Mouse (Mus musculus): ENCODE results near the gene Vtcn1. TPM values are rescaled to one million over a fixed set of nuclear protein-coding genes. Genes with fewer than 3 reads are reported as not detected.
"Not testable (repeated sequence)": the region's sequence is repeated elsewhere in the genome, so short reads cannot be mapped to it uniquely, and the experiment has no call there.

The Vtcn1 gene
- polyA plus RNA-seq, 1 experiment from 2014 or later, result not detected

DNA sequence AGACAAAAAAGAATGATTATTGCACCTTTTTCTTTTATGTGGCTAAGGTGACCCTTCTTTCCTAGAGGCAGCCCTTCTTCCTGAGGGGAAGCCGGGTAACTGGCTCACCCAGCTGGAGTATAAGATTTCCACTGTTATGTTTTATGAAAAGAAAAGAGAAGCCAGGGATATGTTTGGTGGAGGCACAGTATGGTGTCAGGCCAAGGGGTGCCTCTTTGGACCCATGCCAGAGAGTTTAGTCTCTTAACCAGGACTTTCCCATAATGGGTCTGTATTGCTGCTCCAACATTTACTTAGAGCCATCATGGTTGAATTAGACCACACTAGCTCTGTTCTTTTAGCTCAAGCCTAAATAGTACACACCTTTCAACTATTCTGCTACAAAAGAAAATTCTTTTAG, 20.3 kb upstream of the Vtcn1 start:
- no peaks in the 10 kb centered on the region for H3K27me3 ChIP-seq (replicated peaks; ENCODE audit: control insufficient read depth, insufficient read depth, low read length)
- WGBS, result 64% methylated on average over 1 of the region's 1 CpGs
- H3K27ac ChIP-seq (ENCODE audit: low read depth, low read length), result no peak overlapping the region
- no peak overlapping the region for H3K9ac ChIP-seq (ENCODE audit: low read depth, low read length)
- peak overlapping the region; percentile 33 for H3K4me2 ChIP-seq (ENCODE audit: low read length)
- H3K4me3 ChIP-seq (ENCODE audit: low read length), result no peak overlapping the region
- H3K4me1 ChIP-seq (ENCODE audit: control insufficient read depth, insufficient read depth, low read depth, low read length), result peaks cover 3% of the 10 kb centered on the region; the same call in 1 of the 2 replicates
- H3K36me3 ChIP-seq (ENCODE audit: control insufficient read depth, insufficient read depth, low read length), result no peaks in the 10 kb centered on the region
- no peaks in the 10 kb centered on the region for H3K9me3 ChIP-seq (ENCODE audit: control insufficient read depth, low read length)
- no peak for ATAC-seq

DNA sequence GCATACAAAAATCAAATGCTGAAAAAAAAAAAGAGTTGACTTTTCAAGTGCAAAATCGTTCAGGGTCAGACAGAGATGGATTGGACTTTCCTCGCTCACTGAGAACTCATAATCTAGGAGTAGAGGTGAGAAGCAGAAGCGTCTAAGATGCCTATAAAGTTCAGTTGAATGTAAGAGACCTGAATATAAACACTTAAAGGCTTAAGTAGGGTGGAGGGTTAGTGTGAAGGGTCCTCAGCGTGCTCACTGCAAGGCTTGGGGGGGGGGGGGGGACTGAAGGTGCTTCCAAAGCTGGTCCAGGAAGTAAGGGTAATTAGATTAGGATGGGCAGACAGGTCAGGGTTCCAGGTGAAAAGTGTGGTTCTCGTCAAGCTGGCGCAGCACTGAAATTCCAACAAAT, 19.3 kb upstream of the Vtcn1 start:
- H3K4me2 ChIP-seq (ENCODE audit: low read length), result no peak overlapping the region
- ATAC-seq, result no peak
- 53% methylated on average over 6 of the region's 6 CpGs for WGBS
- no peak overlapping the region for H3K9ac ChIP-seq (ENCODE audit: low read depth, low read length)
- H3K27me3 ChIP-seq (replicated peaks; ENCODE audit: control insufficient read depth, insufficient read depth, low read length), result no peaks in the 10 kb centered on the region
- no peak overlapping the region for H3K4me3 ChIP-seq (ENCODE audit: low read length)
- H3K27ac ChIP-seq (ENCODE audit: low read depth, low read length), result no peak overlapping the region
- no peaks in the 10 kb centered on the region for H3K36me3 ChIP-seq (ENCODE audit: control insufficient read depth, insufficient read depth, low read length)
- H3K9me3 ChIP-seq (ENCODE audit: control insufficient read depth, low read length), result no peaks in the 10 kb centered on the region
- peaks cover 3% of the 10 kb centered on the region; the same call in 1 of the 2 replicates for H3K4me1 ChIP-seq (ENCODE audit: control insufficient read depth, insufficient read depth, low read depth, low read length)

DNA sequence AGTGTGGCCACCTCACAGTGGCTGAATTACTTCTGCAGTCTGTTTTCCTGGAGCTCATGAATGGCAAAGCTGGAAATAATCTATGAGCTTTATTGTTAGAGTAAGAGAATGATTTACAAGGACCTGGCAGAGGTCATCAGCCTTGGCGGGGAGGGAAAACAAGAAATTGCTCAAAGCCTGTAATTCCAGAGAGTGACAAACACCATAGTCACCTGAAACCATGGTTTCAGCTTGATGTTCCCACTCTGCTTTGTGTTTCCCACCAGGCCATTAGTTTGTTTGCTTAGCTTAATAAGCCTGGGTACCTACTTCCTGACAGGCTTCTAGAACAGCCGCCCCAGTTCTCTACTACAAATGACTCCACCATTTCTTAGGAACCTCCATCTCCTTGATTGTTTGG, 14.8 kb upstream of the Vtcn1 start:
- H3K27me3 ChIP-seq (replicated peaks; ENCODE audit: control insufficient read depth, insufficient read depth, low read length), result no peaks in the 10 kb centered on the region
- no peak for ATAC-seq
- H3K4me3 ChIP-seq (ENCODE audit: low read length), result no peak overlapping the region
- no peak overlapping the region for H3K4me2 ChIP-seq (ENCODE audit: low read length)
- WGBS, result 63% methylated on average over 2 of the region's 2 CpGs
- H3K27ac ChIP-seq (ENCODE audit: low read depth, low read length), result no peak overlapping the region
- no peaks in the 10 kb centered on the region for H3K9me3 ChIP-seq (ENCODE audit: control insufficient read depth, low read length)
- no peaks in the 10 kb centered on the region for H3K4me1 ChIP-seq (ENCODE audit: control insufficient read depth, insufficient read depth, low read depth, low read length)
- H3K9ac ChIP-seq (ENCODE audit: low read depth, low read length), result no peak overlapping the region
- H3K36me3 ChIP-seq (ENCODE audit: control insufficient read depth, insufficient read depth, low read length), result no peaks in the 10 kb centered on the region

DNA sequence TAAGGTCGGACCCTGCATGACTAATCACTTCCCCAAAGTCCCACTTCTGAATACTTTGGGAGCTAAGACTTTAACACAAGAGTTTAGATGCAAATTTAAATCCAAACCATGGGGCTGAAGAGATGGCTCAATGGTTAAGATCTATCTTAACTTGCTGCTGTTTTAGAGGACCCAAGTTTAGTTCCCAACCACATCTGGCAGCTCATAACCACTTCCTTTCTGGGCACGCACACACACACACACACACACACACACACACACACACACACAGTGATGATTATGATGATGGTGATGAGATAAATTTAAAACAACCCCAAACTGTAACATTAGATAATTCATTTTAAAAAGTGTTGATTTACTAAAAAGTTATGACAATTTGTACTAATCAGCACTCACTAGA, 13.4 kb upstream of the Vtcn1 start:
- Histone ChIP-seq H3K4me3 (ENCODE audit: low read length) (no peak overlapping the region), H3K36me3 (ENCODE audit: control insufficient read depth, insufficient read depth, low read length) (no peaks in the 10 kb centered on the region), H3K4me1 (ENCODE audit: control insufficient read depth, insufficient read depth, low read depth, low read length) (no peaks in the 10 kb centered on the region), H3K27me3 (replicated peaks; ENCODE audit: control insufficient read depth, insufficient read depth, low read length) (no peaks in the 10 kb centered on the region), H3K4me2 (ENCODE audit: low read length) (no peak overlapping the region), H3K27ac (ENCODE audit: low read depth, low read length) (no peak overlapping the region), H3K9ac (ENCODE audit: low read depth, low read length) (no peak overlapping the region), H3K9me3 (ENCODE audit: control insufficient read depth, low read length) (no peaks in the 10 kb centered on the region)
- no peak for ATAC-seq
- 87% methylated on average over 2 of the region's 2 CpGs for WGBS

DNA sequence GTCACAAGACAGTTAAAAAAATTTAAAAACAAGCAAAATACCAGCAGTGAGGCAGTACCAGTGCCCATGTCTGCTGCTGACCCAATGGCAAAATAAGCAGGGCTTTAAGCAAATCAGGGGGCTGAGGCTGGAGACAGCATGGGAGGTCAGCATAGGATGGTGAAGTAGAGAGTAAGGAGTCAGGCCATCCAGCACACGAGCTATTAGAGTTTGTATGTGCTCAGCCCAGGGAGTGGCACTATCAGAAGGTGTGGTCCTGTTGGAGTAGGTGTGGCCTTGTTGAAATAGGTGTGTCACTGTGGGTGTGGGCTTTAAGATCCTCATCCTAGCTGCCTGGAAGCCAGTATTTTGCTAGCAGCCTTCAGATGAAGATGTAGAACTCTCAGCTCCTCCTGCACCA, 9.8 kb upstream of the Vtcn1 start:
- not testable (repeated sequence) for H3K27me3 ChIP-seq (replicated peaks; ENCODE audit: control insufficient read depth, insufficient read depth, low read length); H3K36me3 ChIP-seq (ENCODE audit: control insufficient read depth, insufficient read depth, low read length); H3K9ac ChIP-seq (ENCODE audit: low read depth, low read length); H3K4me3 ChIP-seq (ENCODE audit: low read length); H3K9me3 ChIP-seq (ENCODE audit: control insufficient read depth, low read length); H3K27ac ChIP-seq (ENCODE audit: low read depth, low read length); H3K4me1 ChIP-seq (ENCODE audit: control insufficient read depth, insufficient read depth, low read depth, low read length); ATAC-seq; H3K4me2 ChIP-seq (ENCODE audit: low read length)
- WGBS, result 60% methylated on average over 1 of the region's 1 CpGs

DNA sequence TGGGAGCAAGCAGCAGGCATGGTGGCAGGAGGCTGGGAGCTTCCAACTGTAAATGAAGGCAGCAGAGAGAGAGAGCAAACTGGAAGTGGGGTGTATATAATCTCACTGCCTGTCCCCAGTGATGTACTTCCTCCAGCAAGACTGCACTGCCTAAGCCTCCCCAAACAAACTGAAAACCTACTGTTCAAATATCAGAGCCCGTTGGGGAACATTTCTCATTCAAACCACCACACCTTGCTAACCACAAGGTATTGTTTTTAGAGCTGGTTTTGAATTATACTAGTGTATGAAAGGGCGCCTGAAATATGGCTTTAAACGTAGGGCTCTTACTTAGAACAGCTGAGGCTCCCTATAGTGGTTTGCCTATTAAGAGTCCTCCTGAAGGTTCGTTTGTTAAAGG, 6.5 kb upstream of the Vtcn1 start:
- Histone ChIP-seq H3K4me2 (ENCODE audit: low read length) (no peak overlapping the region), H3K27me3 (replicated peaks; ENCODE audit: control insufficient read depth, insufficient read depth, low read length) (no peaks in the 10 kb centered on the region), H3K27ac (ENCODE audit: low read depth, low read length) (no peak overlapping the region), H3K4me1 (ENCODE audit: control insufficient read depth, insufficient read depth, low read depth, low read length) (no peaks in the 10 kb centered on the region), H3K4me3 (ENCODE audit: low read length) (no peak overlapping the region), H3K36me3 (ENCODE audit: control insufficient read depth, insufficient read depth, low read length) (no peaks in the 10 kb centered on the region), H3K9me3 (ENCODE audit: control insufficient read depth, low read length) (no peaks in the 10 kb centered on the region), H3K9ac (ENCODE audit: low read depth, low read length) (no peak overlapping the region)
- 78% methylated on average over 4 of the region's 4 CpGs for WGBS
- no peak for ATAC-seq

DNA sequence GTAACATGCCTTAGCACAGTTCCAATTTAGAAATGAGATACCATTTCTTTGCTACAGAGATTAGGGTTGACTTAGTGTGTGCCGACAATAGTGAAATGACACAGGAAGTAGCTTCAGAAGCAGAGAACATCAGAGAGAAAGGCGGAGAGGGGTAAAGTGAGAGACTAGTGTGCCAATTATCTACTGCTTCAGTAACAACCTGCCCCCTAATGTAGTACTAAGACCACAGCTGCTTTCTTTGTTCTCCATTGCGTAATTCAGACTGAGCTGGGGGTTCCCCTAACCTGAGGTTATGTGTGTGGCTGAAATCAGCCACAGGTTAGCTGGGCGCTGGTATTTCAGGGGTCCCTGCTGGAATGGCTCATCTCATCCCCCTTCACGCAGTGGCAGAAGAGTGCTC, 5.7 kb upstream of the Vtcn1 start:
- ATAC-seq, result no peak
- H3K36me3 ChIP-seq (ENCODE audit: control insufficient read depth, insufficient read depth, low read length), result no peaks in the 10 kb centered on the region
- no peaks in the 10 kb centered on the region for H3K27me3 ChIP-seq (replicated peaks; ENCODE audit: control insufficient read depth, insufficient read depth, low read length)
- no peak overlapping the region for H3K9ac ChIP-seq (ENCODE audit: low read depth, low read length)
- H3K27ac ChIP-seq (ENCODE audit: low read depth, low read length), result no peak overlapping the region
- H3K4me3 ChIP-seq (ENCODE audit: low read length), result no peak overlapping the region
- WGBS, result 94% methylated on average over 5 of the region's 5 CpGs
- H3K9me3 ChIP-seq (ENCODE audit: control insufficient read depth, low read length), result no peaks in the 10 kb centered on the region
- no peak overlapping the region for H3K4me2 ChIP-seq (ENCODE audit: low read length)
- H3K4me1 ChIP-seq (ENCODE audit: control insufficient read depth, insufficient read depth, low read depth, low read length), result no peaks in the 10 kb centered on the region

DNA sequence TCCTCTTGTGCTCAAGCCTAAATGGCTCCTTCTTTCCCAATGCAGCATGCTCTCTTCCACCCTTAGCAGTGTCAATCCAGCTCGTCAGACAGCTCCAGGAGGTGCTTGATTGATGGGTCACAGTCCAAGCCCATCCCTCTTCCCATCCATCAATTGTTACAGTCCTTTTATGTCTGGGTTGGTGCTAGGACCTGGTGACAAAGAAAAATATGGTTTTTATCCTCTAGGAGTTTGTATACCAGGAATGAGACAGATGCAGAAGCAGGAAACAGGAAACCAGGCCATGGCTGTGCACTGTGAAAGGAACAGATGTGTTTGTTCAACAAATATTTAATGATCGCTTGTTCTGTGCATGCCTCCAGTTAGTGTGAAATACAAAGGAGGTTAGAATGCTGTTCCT, 4.4 kb upstream of the Vtcn1 start:
- Histone ChIP-seq H3K4me1 (ENCODE audit: control insufficient read depth, insufficient read depth, low read depth, low read length) (no peaks in the 10 kb centered on the region), H3K4me2 (ENCODE audit: low read length) (no peak overlapping the region), H3K36me3 (ENCODE audit: control insufficient read depth, insufficient read depth, low read length) (no peaks in the 10 kb centered on the region), H3K27ac (ENCODE audit: low read depth, low read length) (no peak overlapping the region), H3K9ac (ENCODE audit: low read depth, low read length) (no peak overlapping the region), H3K4me3 (ENCODE audit: low read length) (no peak overlapping the region), H3K27me3 (replicated peaks; ENCODE audit: control insufficient read depth, insufficient read depth, low read length) (no peaks in the 10 kb centered on the region), H3K9me3 (ENCODE audit: control insufficient read depth, low read length) (no peaks in the 10 kb centered on the region)
- 25% methylated on average over 2 of the region's 2 CpGs for WGBS
- ATAC-seq, result peak; percentile 63

DNA sequence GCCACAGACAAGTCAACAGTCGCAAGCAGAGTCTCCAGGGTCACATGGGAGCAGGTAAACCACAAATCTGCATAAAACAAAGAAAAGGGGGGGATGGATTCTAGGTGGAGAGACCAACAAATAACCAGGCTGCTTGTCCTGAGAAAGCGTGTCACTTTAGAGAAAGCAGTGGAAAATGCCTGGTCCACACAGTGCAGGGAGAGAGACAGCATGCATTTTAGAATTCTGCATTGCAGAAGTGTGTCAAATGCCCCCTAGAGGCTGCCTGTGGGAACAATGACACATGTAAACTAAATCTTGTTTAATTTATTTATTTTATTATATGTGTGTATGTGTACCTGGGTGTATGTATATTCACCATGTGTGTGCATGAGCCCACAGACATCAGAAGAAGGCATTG, 4.0 kb upstream of the Vtcn1 start:
- 55% methylated on average over 2 of the region's 2 CpGs for WGBS
- Histone ChIP-seq H3K4me2 (ENCODE audit: low read length) (no peak overlapping the region), H3K4me1 (ENCODE audit: control insufficient read depth, insufficient read depth, low read depth, low read length) (no peaks in the 10 kb centered on the region), H3K4me3 (ENCODE audit: low read length) (no peak overlapping the region), H3K36me3 (ENCODE audit: control insufficient read depth, insufficient read depth, low read length) (no peaks in the 10 kb centered on the region), H3K27ac (ENCODE audit: low read depth, low read length) (no peak overlapping the region), H3K9me3 (ENCODE audit: control insufficient read depth, low read length) (no peaks in the 10 kb centered on the region), H3K9ac (ENCODE audit: low read depth, low read length) (no peak overlapping the region), H3K27me3 (replicated peaks; ENCODE audit: control insufficient read depth, insufficient read depth, low read length) (no peaks in the 10 kb centered on the region)
- peak; percentile 79 for ATAC-seq

DNA sequence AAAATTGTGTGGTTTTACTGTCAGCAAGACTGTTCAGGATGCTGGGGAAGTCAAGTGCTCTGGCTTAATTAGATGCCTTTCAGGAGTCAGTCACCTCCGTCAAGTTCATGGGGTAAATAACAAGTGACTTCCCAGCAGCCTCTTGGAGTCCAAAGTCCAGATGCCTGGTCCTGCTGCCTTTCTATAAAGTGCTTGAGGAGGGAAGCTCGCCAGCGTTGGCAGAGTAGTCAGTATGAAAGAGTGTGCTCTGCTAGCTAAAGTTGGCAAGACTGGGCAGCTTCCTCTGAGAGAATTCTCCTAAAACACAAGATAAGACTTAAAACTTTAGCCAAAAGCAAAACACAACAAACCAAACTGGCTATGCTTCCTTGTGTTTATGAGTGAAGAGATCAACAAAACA, 18.5 kb downstream of the Vtcn1 start:
- no peak overlapping the region for H3K4me3 ChIP-seq (ENCODE audit: low read length)
- H3K36me3 ChIP-seq (ENCODE audit: control insufficient read depth, insufficient read depth, low read length), result no peaks in the 10 kb centered on the region
- H3K4me1 ChIP-seq (ENCODE audit: control insufficient read depth, insufficient read depth, low read depth, low read length), result no peaks in the 10 kb centered on the region
- no peak overlapping the region for H3K4me2 ChIP-seq (ENCODE audit: low read length)
- no peak for ATAC-seq
- no peak overlapping the region for H3K27ac ChIP-seq (ENCODE audit: low read depth, low read length)
- no peaks in the 10 kb centered on the region for H3K27me3 ChIP-seq (replicated peaks; ENCODE audit: control insufficient read depth, insufficient read depth, low read length)
- no peak overlapping the region for H3K9ac ChIP-seq (ENCODE audit: low read depth, low read length)
- H3K9me3 ChIP-seq (ENCODE audit: control insufficient read depth, low read length), result no peaks in the 10 kb centered on the region
- WGBS, result 74% methylated on average over 3 of the region's 3 CpGs

All from hindbrain, embryonic 16.5 days (tissue).